Mouse (Mus musculus): ENCODE results near the gene Hist2h4.
"Not testable (repeated sequence)": the region's sequence is repeated elsewhere in the genome, so short reads cannot be mapped to it uniquely, and the experiment has no call there.

The Hist2h4 gene

DNA sequence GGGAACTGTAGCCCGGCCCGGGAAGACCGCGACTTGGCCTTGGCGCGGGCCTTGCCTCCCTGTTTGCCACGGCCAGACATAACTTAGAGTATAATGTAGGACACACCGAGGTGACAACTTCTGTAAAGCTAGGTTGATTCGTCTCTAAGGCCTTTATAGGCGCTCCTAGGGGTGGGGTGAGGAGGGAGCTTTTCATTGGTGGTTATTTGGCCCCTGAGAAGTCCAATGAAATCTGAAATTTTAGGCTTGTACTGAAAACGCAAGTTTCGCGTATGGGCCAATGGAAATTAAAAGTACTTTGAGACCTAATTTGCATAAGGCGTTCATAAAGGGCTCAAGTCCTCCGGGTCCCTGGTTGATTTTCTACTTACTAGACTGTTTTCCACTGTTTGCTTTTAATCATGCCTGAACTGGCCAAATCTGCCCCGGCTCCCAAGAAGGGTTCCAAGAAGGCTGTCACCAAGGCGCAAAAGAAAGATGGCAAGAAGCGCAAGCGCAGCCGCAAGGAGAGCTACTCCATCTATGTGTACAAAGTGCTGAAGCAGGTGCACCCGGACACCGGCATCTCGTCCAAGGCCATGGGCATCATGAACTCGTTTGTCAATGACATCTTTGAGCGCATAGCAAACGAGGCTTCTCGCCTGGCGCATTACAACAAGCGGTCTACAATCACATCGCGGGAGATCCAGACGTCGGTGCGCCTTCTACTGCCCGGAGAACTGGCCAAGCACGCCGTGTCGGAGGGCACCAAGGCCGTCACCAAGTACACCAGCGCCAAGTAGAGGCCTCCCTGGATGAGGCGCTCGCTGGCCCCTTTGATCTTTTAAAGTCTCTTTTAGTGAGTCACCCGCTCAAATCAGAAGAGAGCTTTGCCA lies 42.1 kb downstream of the Hist2h4 start, which contains the start of the genes Hist2h2ac and Hist2h2be:
Hist2h2ac (minus strand) TSS at position 116 of the 875 bp plus-strand sequence.
Hist2h2be (plus strand) TSS at position 355 of the 875 bp plus-strand sequence.
- DNase-seq = peak; percentile 94 to 96

DNA sequence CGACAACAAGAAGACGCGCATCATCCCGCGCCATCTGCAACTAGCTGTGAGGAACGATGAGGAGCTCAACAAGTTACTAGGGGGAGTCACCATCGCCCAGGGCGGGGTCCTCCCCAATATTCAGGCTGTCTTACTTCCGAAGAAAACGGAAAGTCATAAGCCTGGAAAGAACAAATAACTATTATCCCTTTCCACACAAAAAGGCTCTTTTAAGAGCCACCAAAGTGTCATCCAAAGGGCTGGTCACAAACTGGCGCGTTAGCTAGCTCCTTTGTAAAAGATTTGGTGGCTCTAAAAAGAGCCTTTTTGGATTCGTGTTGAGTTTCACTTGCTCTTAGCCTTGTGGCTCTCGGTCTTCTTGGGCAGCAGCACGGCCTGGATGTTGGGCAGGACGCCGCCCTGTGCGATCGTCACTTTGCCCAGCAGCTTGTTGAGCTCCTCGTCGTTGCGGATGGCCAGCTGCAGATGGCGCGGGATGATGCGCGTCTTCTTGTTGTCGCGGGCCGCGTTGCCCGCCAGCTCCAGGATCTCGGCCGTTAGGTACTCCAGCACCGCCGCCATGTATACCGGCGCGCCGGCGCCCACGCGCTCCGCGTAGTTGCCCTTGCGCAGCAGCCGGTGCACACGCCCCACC lies 42.9 kb downstream of the Hist2h4 start:
- DNase-seq = not testable (repeated sequence)

DNA sequence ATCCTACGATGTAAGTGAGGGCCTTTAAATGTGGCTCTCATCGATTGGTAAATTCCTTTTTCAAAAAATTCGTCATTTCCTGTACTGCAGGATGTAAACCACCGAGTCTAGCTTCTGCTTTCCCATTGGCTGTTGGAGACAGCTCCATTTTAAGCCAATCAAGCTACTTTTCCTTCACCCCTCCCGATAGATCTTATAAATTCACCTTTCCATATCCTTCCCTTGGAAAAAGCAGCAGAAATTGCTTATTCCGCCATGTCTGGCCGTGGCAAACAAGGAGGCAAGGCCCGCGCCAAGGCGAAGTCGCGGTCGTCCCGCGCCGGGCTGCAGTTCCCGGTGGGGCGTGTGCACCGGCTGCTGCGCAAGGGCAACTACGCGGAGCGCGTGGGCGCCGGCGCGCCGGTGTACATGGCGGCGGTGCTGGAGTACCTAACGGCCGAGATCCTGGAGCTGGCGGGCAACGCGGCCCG lies 43.4 kb downstream of the Hist2h4 start, which contains the start of the genes Bola1 and Hist2h2ab:
Bola1 (minus strand) TSS at position 49 of the 470 bp plus-strand sequence.
Hist2h2ab (plus strand) TSS at position 205 of the 470 bp plus-strand sequence.
- peak; percentile 71 to 90 for DNase-seq

DNA sequence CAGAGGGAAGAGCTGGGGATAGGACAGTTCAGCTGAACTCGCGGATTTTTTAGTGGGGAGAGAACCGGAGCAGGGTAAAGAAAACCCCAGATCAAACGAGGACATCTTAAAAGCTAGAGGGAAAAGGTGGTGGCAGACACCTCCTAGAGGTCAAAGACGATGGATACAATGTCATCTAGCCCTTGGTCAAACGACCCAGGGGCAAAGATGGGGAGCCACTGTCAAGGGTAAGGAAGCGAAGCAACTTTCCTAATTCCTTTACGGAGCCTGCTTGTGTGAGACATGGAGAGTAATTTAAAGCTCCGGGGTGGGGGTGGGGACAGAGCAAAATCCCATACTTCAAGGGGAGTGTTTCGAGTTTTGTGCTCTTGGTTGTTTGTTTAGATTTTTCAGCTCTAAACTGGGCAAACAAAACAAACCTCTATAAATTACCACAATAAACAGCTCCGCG lies 43.9 kb downstream of the Hist2h4 start:
- peak in 1 of 2 experiments; percentile 37 for DNase-seq
